Mouse (Mus musculus) kidney, postnatal 10 days (tissue): ENCODE data around the gene Ppp2r5d.

ENCODE experiments used
- DNase-seq: peaks from one replicate; pipeline ENCODE4 v3.0.0; 2021; ENCODE audit warnings: mixed read lengths

Gene Ppp2r5d

DNA sequence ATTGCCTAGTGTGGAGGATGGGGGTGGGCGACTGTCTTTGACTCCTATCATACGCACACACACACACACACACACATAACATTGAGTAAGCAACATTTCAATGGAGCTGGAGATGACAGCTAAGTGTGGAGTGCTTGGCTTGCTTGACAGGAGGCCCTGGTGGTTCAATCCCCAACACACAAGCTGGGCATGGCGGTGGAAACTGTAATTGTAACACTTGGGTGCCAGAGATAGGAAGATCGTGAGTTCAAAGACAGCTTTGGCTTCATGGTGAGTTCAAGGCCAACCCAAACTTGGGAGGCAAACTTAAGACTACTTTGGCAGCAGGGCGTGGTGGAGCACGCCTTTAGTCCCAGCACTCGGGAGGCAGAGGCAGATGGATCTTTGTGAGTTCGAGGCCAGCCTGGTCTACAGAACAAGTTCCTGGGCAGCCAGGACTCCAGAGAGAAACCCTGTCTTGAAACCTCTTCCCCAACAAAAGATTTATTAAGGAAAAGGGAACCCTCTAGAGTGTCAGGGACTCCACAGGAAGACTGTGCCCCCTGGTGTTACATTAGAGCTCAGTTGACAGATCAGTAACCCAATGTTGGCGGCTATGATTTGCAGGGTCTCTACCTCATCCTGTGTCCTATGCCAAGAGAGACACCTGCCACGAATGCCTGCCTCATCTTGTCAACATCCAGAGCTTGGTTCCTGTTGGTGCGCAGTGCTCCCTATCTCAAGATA lies 10.0 kb upstream of the Ppp2r5d start:
- no peak for DNase-seq

DNA sequence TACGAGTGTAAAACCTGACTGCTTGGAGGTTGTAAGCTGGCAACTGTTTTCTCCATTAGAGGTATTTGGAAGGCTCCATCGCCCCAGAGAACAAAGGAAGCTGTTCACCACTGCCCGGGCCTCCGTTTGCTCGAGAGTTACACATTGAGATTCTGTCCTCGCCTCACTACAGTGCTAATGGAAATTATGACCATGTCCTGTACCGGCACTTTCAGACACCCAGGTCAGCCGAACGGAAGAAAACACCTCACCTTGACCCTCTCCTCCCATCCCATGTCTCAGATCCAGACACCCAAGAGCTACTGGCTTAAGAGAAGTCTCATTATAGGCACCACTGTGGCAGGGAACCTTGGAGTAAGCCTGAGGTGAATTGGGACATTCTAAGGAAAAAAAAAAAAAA lies 8.9 kb upstream of the Ppp2r5d start:
- DNase-seq = no peak

DNA sequence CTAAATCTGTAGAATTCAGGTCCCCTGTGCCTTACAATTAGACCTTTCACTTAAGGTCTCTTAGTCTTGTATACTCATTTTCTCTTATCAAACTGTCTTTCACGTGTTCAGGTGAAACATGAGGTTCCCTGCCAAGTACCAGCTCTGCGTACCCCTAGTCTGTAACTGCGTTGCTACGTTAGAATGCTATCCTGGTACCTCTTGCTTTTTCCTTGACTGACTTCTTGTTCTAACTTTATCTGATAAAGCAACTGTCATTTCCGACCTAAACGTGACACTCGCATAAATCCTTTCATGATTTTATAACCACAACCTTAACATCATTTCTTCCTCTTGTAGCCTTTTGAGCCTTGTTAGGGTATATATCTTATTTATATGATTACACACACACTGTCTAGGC lies 7.5 kb upstream of the Ppp2r5d start:
- no peak for DNase-seq

DNA sequence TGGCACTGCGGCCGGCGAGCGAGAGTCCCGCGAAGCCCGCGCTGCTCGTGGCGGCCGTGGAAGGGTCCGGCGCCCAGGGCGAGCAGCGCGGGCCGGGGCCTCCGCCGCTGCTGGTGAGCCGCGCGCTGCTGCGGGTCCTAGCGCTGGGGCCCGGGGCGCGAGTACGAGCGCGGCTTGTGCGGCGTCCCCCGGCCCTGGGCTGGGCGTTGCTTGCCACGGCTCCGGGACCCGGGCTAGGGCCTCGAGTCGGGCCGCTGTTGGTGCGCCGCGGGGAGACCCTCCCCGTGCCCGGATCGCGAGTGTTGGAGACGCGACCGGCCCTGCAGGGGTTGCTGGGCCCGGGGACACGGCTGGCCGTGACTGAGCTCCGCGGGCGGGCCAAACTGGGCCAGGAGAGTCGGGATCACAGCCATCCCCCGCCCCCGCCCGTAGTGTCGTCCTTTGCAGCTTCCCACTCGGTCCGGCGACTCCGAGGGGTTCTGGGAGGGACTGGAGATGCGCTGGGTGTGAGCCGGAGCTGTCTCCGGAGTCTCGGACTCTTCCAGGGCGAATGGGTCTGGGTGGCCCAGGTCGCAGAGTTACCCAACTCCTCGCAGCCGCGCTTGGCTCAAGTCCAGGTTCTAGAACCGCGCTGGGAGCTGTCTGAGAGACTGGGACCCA lies 6.8 kb upstream of the Ppp2r5d start:
- peak; percentile 77 for DNase-seq

DNA sequence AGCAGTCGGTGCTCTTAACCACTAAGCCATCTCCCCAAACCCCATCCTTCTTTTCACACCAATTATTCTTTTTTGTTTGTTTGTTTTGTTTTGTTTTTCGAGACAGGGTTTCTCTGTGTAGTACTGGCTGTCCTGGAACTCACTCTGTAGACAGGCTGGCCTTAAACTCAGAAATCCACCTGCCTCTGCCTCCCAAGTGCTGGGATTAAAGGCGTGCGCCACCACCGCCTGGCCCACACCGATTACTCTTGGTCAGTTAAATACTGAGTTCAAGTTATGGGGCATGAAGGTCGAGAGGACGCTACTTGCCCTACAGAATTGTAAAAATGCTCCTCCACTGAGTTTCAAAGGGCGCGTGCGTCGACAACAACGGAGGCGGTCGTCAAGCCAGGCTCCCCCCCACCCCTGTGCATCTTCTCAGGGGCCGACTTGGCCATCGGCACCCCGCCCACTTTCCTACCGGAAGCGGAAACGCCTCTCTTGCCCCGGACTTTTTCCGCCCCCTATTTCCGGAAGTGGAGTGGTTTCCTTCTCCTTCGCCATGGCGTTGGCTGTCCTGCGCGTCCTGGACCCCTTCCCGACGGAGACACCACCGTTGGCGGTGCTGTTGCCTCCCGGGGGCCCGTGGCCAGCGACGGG lies 6.2 kb upstream of the Ppp2r5d start, which contains the start of gene Pex6:
TSS of gene Pex6 (plus strand) at position 505 of the 639 bp plus-strand sequence.
- peak; percentile 98 for DNase-seq

DNA sequence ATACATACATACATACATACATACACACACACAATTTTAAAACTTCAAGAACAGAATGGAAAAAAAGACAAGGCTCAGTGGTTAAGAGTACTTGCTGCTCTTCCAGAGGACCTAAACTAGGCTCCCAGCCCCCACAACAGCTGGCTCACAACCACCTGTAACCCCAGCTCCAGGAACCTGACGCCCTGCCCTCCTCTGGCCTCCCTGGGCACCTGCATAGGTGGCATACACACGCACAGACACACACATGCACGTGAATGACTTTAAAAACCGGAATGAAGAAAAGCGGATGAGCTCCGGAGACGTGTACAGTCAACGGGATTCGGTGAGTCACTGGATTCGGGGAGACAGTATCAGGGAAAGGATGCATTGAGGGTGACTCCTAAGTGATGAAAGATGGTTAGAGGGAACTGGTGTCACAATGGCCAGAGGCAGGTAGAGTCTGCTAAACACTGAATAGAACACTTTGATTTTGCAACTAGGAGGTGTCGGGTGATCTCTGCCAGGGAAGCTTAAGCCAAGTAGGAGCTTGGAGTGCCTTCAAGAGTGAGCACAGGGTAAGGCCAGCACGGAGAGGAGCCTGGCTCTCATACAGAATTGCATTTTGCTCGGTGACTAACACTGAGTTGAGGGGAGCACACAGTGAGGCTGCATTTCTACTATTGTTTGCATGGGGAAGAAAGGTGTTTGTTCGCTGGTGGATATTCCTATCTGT lies 1.6 kb upstream of the Ppp2r5d start:
- DNase-seq = no peak

DNA sequence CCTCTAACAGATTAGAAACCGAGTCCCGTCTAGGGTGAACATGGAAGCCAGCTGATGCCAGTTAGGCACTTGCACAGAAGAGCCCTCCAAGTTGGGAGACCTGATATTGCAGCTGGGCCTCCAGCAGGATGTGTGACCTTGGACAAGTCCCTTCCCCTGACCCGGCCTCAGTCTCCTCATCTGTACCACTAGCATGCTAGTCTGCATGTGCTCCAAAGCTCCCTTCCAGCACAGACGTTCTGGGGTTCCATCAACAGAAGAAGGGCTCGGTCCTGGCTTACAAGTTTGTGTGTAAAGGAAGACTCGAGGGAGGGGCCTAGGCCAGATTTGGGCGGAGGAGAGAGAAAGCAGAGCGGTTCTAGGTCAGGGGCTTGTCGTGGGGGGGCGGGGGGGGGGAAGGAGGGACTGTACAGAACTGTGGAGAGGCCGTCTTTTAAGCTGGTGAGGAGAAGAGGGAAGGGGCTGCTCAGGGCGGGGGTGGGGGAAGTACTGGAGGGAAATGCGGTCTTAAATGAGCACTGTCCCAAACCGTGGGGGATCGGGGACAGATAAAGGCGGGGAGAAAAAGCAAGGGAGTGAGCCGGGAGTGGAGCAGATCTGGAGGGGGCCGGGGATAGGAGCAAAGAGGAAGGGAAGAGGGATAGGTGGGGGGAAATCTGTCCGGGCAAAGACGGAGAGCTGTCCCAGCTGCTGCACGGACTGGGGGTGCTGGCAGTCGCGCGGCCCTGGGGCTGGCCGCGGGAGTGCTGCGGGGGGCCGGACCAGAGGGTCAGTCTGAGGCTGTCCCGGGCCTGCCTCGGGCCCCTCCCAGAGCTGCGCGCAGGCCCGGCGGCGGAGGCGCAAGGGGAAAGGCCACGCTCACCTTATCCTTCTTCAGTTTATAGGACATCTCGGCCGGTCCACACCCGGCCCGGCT lies 682 bp downstream of the Ppp2r5d start:
- no peak for DNase-seq

DNA sequence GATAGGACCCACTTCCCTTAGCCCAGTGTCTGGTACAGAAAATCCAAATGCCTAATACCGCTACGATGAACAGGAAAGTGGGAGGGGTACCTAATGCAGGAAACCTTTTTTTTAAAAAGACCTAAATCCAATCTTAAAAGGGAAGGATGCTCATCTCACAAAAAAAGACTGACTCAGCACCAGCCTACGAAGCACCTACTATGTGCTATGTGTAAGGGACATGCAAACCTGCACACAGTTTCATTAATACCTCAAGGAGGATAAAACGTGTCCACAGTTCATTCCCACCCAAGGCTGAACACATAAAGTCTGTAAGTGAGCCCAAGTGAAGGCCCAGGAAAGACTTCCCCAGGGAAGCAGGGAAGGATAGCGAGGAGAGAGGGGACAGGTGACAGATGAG lies 2.4 kb downstream of the Ppp2r5d start:
- no peak for DNase-seq

DNA sequence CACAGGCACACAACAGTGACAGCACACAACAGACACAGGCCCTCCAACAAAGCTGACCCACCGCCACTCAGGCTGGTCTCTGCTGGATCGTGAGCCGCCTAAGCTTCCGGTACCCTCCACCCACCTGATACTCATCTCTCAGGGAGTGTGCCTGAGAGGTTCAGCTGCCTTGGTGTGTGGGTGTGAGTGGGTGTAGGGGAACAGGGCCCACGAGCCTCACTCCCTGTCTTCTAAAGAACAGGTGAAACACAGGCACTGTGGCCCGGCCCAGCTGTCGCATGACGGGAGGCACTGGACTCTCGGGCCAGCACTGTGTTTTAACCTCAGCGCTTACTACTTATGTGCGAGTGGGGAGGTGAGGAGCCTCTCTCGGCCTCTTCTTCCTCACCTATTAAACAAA lies 2.8 kb downstream of the Ppp2r5d start:
- no peak for DNase-seq

DNA sequence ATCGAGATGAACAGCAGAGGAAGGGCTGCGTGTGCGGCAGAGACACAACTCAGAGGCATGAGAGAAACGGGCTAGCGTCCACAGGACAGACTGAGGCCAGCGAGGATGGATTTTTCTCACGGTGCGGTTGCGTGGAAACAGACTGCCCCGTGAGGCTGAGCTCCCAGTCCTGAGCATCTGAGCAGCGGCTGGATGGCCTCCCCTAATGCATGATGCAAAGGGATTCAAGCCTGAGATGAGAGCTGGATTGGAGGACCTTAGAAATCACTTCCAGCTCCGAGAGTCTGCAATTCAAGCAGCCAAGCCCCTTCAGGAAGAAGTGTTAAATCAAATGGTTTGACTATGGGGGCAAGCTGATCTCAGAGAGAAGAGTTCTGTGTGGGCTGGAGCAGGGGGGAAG lies 3.4 kb downstream of the Ppp2r5d start:
- DNase-seq = no peak

DNA sequence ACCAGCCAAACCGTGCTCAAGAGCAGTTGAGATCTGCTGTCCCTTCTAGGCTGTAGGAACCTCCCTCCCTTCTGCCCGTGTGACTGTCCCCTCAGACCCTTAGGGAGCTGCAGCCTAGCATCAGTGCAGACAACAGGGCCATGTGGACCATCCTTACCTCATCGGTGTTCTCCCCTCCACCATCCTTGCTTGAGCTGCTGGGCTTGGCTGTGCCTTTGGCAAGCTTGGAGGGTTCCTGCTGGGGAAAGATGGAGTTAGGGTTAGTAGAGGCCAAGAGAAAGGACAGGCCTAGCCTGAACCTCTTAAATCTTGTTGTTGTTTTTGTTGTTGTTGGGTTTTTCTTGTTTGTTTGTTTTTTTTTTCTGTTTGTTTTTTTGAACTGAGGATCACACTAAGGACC lies 5.0 kb downstream of the Ppp2r5d start:
- DNase-seq = no peak

DNA sequence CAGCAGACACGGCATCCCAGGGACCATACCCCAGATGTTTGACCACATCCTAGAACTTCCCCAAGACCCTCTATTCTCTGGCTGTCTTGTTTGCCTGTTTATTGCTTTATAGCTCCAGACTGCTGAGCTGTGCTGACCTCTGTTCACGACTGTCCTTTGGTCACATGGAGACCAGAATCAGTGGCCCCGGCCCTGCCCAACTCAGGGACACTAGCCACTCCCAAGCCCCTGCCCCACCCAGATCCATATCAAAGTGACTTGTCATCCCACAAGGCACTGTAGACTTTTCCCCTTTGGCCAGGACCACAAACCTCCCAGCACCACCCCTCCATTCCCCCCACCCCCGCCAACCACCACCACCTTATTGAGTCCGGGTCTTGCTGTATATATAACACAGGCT lies 5.7 kb downstream of the Ppp2r5d start:
- DNase-seq = no peak

DNA sequence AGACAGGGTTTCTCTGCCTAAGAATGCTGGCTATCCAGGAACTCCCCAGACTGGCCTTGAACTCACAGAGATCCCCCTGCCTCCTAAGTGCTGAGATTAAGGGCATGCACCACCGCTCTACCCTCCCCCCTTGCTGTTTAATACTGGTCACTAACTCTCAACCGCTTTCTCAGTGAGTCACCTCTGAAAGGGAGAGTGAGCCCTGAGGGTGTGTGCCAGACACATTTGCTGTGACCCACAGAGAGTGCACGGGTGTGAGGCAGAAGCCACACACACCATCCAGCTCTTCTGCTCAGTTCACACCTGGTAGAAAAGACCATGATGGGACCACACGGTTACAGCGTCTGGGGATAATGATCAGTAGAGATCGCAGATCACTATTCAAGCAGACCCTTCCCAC lies 6.4 kb downstream of the Ppp2r5d start:
- DNase-seq = no peak

DNA sequence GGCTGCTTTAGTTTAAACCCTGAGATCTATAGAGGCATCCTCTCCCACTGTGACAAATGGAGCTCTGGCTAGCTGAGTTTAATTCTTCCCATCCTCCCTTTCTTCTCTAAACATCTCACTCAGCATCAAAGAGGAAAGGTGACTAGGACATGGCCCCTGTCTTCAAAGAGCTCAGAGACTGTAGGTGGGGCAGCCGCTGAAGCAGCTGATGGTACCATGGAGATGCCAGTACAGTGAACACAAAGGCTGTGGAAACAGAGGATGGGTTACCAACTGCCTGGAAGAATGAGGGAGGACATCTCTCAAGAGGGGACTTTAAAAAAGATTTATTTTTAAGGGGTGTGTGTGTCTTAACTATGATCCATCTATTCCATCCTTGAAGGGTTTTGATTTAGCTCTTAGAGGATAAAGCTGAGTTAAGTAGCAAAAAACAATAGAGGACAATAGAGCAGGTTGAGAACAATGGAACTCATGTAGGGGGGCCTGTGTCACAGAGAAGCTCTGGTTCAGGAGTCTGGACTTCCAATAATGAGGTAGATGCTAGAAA lies 10.3 kb downstream of the Ppp2r5d start:
- DNase-seq = no peak

DNA sequence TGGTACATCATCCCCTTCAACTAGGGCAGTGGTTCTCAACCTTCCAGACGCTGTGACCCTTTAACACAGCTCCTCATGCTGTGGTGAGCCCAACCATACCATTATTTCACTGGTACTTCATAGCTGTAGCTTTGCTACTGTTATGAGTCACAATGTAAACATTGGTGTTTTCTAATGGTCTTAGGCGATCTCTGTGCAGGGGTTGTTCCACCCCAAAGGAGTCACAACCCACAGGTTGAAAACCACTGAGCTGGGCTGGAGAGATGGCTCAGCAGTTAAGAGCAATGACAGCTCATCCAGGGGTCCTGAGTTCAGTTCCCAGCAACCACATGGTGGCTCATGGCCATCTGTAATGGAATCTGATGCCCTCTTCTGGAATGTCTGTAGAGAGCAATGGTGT lies 13.5 kb downstream of the Ppp2r5d start:
- DNase-seq = no peak

DNA sequence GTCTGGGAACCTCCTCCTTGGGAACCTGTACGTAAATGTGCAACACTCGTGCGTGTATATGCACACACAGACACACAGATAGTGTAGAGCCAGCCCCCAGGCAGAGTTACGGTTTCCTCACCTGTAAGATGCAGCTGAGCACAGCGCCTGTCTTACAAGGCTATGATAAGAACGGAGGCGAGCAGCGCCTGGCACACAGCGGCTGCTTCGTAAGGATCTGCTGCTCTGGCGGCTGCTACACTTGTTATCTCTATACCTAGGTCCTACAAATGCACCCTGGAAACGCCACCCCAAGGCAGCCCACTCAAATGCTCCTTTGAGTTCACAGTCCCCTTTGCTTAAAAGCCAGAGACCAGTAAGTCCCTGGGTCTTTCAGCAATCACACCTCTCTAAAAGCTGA lies 14.2 kb downstream of the Ppp2r5d start:
- no peak for DNase-seq

DNA sequence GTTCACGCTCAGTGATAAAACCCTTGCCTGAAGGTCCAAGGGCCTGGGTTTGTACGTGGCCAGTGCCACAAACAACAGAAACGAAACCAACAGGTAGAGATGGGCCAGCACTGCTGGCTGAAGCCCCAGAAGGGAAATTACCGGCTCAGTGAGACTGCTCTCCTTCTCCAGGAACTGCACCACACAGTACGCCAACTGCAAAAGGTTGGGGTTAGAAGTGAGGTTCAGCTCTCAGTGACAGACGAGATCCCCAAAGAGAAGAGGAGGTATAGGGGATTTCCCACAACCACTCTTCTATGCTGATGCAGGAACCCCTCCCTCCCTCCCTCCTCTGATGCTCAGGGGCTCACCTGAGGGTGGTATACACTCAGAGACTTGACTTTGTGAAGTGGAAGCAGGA lies 19.0 kb downstream of the Ppp2r5d start:
- no peak for DNase-seq

DNA sequence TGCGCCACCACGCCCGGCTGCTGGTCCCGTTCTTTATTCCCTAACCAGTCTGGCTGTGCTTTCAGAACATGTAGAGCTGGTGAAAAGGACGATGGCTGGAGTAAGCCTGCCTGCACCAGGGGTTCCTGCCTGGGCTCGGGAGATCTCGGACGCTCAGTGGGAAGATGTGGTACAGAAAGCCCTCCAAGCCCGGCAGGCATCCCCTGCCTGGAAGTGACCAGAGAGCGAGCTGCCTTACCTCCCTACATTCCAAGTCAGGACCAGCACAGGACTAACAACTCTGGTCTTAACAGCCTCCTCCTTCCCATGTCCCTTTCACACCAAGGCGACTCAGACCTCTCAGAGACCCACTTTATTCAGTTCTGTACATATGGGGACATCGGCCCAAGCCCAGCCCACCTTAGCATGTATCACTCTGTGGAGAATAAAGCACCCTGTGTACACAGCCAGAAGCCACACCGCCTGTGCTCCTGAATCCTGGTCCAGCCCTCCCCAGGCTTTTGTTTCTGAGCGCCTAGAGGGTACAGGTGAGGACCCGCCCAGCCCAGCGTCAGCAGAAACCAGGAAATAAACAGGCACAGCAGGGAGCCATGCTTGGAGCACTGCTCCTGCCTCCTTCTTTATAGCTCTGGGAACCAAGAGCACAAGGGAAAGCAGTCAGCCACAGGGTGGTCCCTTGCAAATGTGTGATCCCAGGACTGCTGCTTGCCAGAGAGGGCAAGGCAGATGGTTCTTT lies 22.1 kb downstream of the Ppp2r5d start:
- no peak for DNase-seq

DNA sequence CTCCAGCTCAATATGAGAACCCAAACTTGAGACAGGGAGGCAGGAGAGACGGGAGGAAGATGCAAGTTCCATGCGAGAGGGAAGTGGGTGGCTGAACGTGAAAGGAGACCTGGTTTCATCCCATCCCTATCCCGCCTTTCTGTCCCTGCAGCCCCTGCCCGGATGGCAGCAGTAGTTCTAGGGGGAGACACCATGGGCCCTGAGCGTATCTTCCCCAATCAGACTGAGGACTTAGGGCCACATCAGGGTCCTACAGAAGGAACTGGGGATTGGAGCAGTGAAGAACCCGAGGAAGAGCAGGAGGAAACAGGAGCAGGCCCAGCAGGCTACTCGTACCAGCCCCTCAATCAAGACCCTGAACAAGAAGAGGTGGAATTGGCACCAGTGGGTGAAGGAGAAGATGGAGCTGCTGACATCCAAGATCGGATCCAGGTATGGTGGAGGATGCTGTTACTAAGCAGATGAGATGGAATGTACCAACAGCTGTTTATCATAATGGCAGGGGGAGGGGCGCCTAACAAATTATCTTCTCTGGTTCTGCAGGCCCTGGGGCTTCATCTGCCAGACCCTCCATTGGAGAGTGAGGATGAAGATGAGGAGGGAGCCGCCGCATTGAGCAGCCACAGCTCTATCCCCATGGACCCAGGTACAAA lies 23.3 kb downstream of the Ppp2r5d start:
- DNase-seq = no peak

DNA sequence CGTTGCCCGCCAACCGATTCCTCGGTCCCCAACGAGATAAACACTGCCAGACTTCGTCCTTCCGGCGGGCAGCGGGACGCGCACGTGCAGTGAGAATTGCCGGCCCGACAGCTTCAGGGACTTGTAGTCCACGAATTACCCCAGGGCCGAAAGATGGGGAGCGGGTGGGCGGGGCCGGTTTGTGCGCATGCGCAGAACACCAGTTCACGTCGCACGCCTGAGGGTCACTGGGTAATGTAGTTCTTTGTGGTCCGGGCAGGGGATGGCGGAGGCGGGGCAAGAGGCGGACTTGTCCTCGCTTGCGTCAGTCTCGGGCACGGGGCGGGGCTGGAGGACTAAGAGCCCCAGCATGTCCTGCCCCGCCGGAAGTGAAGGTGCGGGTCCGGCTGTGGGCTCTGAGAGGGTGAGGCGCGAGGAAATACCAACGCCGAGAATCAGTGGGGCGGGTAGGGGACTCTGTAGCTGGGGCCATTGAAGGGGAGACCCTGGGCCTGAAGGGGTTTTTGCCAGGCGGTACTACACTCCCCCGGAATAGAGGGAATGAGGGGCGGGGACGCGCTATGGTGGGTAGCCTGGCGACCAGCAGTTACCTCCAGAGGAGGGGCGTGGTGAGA lies 24.0 kb downstream of the Ppp2r5d start, which contains the start of gene Klhdc3:
TSS of gene Klhdc3 (minus strand) at position 155 of the 614 bp plus-strand sequence.
- peak; percentile 99 for DNase-seq
